In genomic region chr16:76441803-76442448, GRCm38 (mm10) we compare ENCODE assay signal across 18 mouse cellular contexts.
DNase-seq lines count a peak whose midpoint lies in the region; ATAC-seq and TF ChIP-seq lines count a peak whose summit lies in the region.
"Had no signal": no experiment of that assay in that cellular context is flagged by ENCODE, and none has a peak within 500 bp of the region (broad histone marks: within the 10 kb centered on the region; RNA-seq: fewer than 3 reads in every experiment).

No protein-coding gene starts in this region.

- no peak for TF ChIP-seq POLR2A in MEL (IDR thresholded peaks at IDR 0.05; ENCODE audit: control insufficient read depth in 1 of 2, insufficient read depth in 1 of 2, low read depth in 1 of 2, low read length in 2 of 2, poor library complexity in 1 of 2)

- no peak overlapping the region for H3K4me2 ChIP-seq in intestine, embryonic 15.5 days (replicated peaks)
- no peak overlapping the region for H3K4me2 ChIP-seq in liver, postnatal 0 days (ENCODE audit: low read depth, low read length)
- H3K4me2 ChIP-seq: embryonic facial prominence, embryonic 13.5 days; forebrain, embryonic 12.5 days; heart, embryonic 12.5 days; hindbrain, embryonic 13.5 days had no signal

- peak overlapping the region; percentile 43; the same call in 1 of the 2 replicates for H3K27ac ChIP-seq in MEL (ENCODE audit: control insufficient read depth, low read depth, low read length)
- H3K27ac ChIP-seq in intestine, embryonic 15.5 days, result no peak overlapping the region
- no peak overlapping the region for H3K27ac ChIP-seq in liver, postnatal 0 days (ENCODE audit: low read depth)
- H3K27ac ChIP-seq: embryonic facial prominence, embryonic 13.5 days; forebrain, embryonic 12.5 days; hindbrain, embryonic 13.5 days; layer of hippocampus, adult 2 months had no signal

- 33% methylated on average over 5 of the region's 5 CpGs for WGBS in intestine, embryonic 15.5 days
- 35% methylated on average over 5 of the region's 5 CpGs for WGBS in liver, postnatal 0 days (ENCODE audit: insufficient replicate concordance)

- ATAC-seq in CD4-positive, CD25-positive, alpha-beta regulatory T cell, adult 4 months, result peak; percentile 21
- ATAC-seq in intestine, embryonic 15.5 days, result peak; percentile 93
- ATAC-seq in liver, postnatal 0 days, result no peak

- peak; percentile 91 to 94 for TF ChIP-seq EP300 in MEL (IDR thresholded peaks at IDR 0.05; ENCODE audit: low read depth in 1 of 2, low read length in 2 of 2)
- no peak for TF ChIP-seq EP300 in liver, postnatal 0 days (IDR thresholded peaks at IDR 0.05; ENCODE audit: low read depth)

- no peak overlapping the region for H3K9ac ChIP-seq in MEL (ENCODE audit: control insufficient read depth, low read depth, low read length, poor library complexity, severe bottlenecking)
- no peak overlapping the region for H3K9ac ChIP-seq in intestine, embryonic 15.5 days
- H3K9ac ChIP-seq in liver, postnatal 0 days (replicated peaks), result no peak overlapping the region
- H3K9ac ChIP-seq: embryonic facial prominence, embryonic 13.5 days; forebrain, embryonic 12.5 days; heart, embryonic 12.5 days; hindbrain, embryonic 13.5 days had no signal

- TF ChIP-seq RAD21 in MEL (IDR thresholded peaks at IDR 0.05; ENCODE audit: low read depth, low read length), result no peak

- H3K4me1 ChIP-seq in MEL (ENCODE audit: control insufficient read depth in 1 of 2, insufficient read depth in 2 of 2, low read length in 2 of 2), result peaks cover 14 to 19% of the 10 kb centered on the region in 2 experiments
- H3K4me1 ChIP-seq in intestine, embryonic 15.5 days (replicated peaks), result no peaks in the 10 kb centered on the region
- H3K4me1 ChIP-seq in liver, postnatal 0 days (ENCODE audit: insufficient read depth), result peaks cover 10% of the 10 kb centered on the region
- H3K4me1 ChIP-seq: embryonic facial prominence, embryonic 13.5 days; forebrain, embryonic 12.5 days; hindbrain, embryonic 13.5 days had no signal

- H3K4me3 ChIP-seq in MEL (ENCODE audit: control insufficient read depth in 1 of 2, insufficient read depth in 1 of 2, low read depth in 2 of 2, low read length in 2 of 2), result no peak overlapping the region
- H3K4me3 ChIP-seq in intestine, embryonic 15.5 days (replicated peaks), result no peak overlapping the region
- H3K4me3 ChIP-seq in liver, postnatal 0 days (ENCODE audit: low read depth, low read length), result no peak overlapping the region
- H3K4me3 ChIP-seq: embryonic facial prominence, embryonic 13.5 days; forebrain, embryonic 12.5 days; heart, embryonic 12.5 days; hindbrain, embryonic 13.5 days; layer of hippocampus, adult 2 months had no signal

- no peaks in the 10 kb centered on the region for H3K79me2 ChIP-seq in MEL (ENCODE audit: control insufficient read depth, insufficient read depth, low read length, poor library complexity)

- no peaks in the 10 kb centered on the region for H3K27me3 ChIP-seq in MEL (ENCODE audit: control insufficient read depth in 1 of 2, insufficient read depth in 2 of 2, low read length in 2 of 2)
- H3K27me3 ChIP-seq in intestine, embryonic 15.5 days (replicated peaks), result no peaks in the 10 kb centered on the region
- no peaks in the 10 kb centered on the region for H3K27me3 ChIP-seq in liver, postnatal 0 days (ENCODE audit: insufficient read depth, low read length)
- H3K27me3 ChIP-seq: embryonic facial prominence, embryonic 13.5 days; forebrain, embryonic 12.5 days; heart, embryonic 12.5 days; hindbrain, embryonic 13.5 days had no signal

- peaks cover 0 to 35% of the 10 kb centered on the region in 2 experiments; a peak in 2 of 4 replicates for H3K36me3 ChIP-seq in MEL (ENCODE audit: control insufficient read depth in 1 of 2, insufficient read depth in 2 of 2, low read length in 2 of 2)
- H3K36me3 ChIP-seq in intestine, embryonic 15.5 days, result no peaks in the 10 kb centered on the region
- no peaks in the 10 kb centered on the region for H3K36me3 ChIP-seq in liver, postnatal 0 days (replicated peaks; ENCODE audit: insufficient read depth, low read length)
- H3K36me3 ChIP-seq: embryonic facial prominence, embryonic 13.5 days; forebrain, embryonic 12.5 days; heart, embryonic 12.5 days; hindbrain, embryonic 13.5 days had no signal

- peak; percentile 81 for DNase-seq in MEL (ENCODE audit: low read depth, low spot score)
- DNase-seq in liver, postnatal 0 days, result peak; percentile 20
- DNase-seq in embryo, embryonic 10.5 days (ENCODE audit: low spot score), result no peak
- no peak for DNase-seq in right cerebral cortex, postnatal 14 days
- no peak for DNase-seq in cerebellum, adult 11 months
- no peak for DNase-seq in urinary bladder, postnatal 4 days (ENCODE audit: low spot score in 2 of 2)
- DNase-seq: adrenal gland, adult 8-10 months; cerebellum, postnatal 14 days; kidney, adult 9 months; midbrain, embryonic 14.5 days; thymus, postnatal 25 days had no signal

- no peak for TF ChIP-seq CTCF in MEL (IDR thresholded peaks at IDR 0.05 in 2 of 3, conservative IDR thresholded peaks at IDR 0.05 in 1 of 3; ENCODE audit: control insufficient read depth in 1 of 3, insufficient read depth in 1 of 3, low read depth in 2 of 3, low read length in 3 of 3, poor library complexity in 1 of 3, severe bottlenecking in 1 of 3)
- no peak for TF ChIP-seq CTCF in liver, postnatal 0 days (IDR thresholded peaks at IDR 0.05; ENCODE audit: low read depth)

- H3K9me3 ChIP-seq in MEL (replicated peaks; ENCODE audit: insufficient read depth, low read length), result no peaks in the 10 kb centered on the region
- no peaks in the 10 kb centered on the region for H3K9me3 ChIP-seq in intestine, embryonic 15.5 days
- no peaks in the 10 kb centered on the region for H3K9me3 ChIP-seq in liver, postnatal 0 days (ENCODE audit: low read length)
- H3K9me3 ChIP-seq: embryonic facial prominence, embryonic 13.5 days; forebrain, embryonic 12.5 days; heart, embryonic 12.5 days; hindbrain, embryonic 13.5 days had no signal

TF ChIP-seq in MEL, 35 proteins besides CTCF, POLR2A, EP300 and RAD21:
- TF ChIP-seq TCF12 (IDR thresholded peaks at IDR 0.05; ENCODE audit: low read depth, low read length), result peak; percentile 93
- TF ChIP-seq UBTF (IDR thresholded peaks at IDR 0.05; ENCODE audit: borderline replicate concordance, insufficient read depth, low read depth, low read length), result no peak
- peak; percentile 75; the same call in 1 of the 2 replicates for TF ChIP-seq MYC (IDR thresholded peaks at IDR 0.05; ENCODE audit: low read depth, low read length)
- no peak for TF ChIP-seq MAZ (IDR thresholded peaks at IDR 0.05; ENCODE audit: low read depth, low read length)
- TF ChIP-seq E2F4 (IDR thresholded peaks at IDR 0.05; ENCODE audit: borderline replicate concordance, low read depth, low read length), result no peak
- TF ChIP-seq KAT2A (conservative IDR thresholded peaks at IDR 0.05; ENCODE audit: low read depth, low read length), result no peak
- TF ChIP-seq ZMIZ1 (IDR thresholded peaks at IDR 0.05; ENCODE audit: low read depth, low read length), result no peak
- TF ChIP-seq POLR2AphosphoS2 (IDR thresholded peaks at IDR 0.05; ENCODE audit: low read length), result no peak
- peak; percentile 46; the same call in 1 of the 2 replicates for TF ChIP-seq BHLHE40 (IDR thresholded peaks at IDR 0.05; ENCODE audit: borderline replicate concordance, low read depth, low read length)
- no peak for TF ChIP-seq CHD1 (IDR thresholded peaks at IDR 0.05; ENCODE audit: low read depth, low read length)
- TF ChIP-seq HCFC1 (IDR thresholded peaks at IDR 0.05; ENCODE audit: low read depth, low read length), result no peak
- no peak for TF ChIP-seq USF2 (IDR thresholded peaks at IDR 0.05; ENCODE audit: borderline replicate concordance in 1 of 2, insufficient read depth in 1 of 2, low read depth in 1 of 2, low read length in 2 of 2)
- no peak for TF ChIP-seq ZKSCAN1 (IDR thresholded peaks at IDR 0.05; ENCODE audit: low read depth, low read length)
- peak; percentile 65 for TF ChIP-seq SIN3A (IDR thresholded peaks at IDR 0.05; ENCODE audit: low read length)
- TF ChIP-seq SMC3 (IDR thresholded peaks at IDR 0.05; ENCODE audit: low read depth, low read length), result no peak
- no peak for TF ChIP-seq NELFE (IDR thresholded peaks at IDR 0.05; ENCODE audit: low read depth, low read length)
- no peak for TF ChIP-seq MAFK (IDR thresholded peaks at IDR 0.05; ENCODE audit: borderline replicate concordance, low read depth, low read length)
- TF ChIP-seq MAX (IDR thresholded peaks at IDR 0.05; ENCODE audit: low read length), result no peak
- TF ChIP-seq CHD2 (IDR thresholded peaks at IDR 0.05; ENCODE audit: low read length), result no peak
- no peak for TF ChIP-seq JUND (IDR thresholded peaks at IDR 0.05; ENCODE audit: low read depth, low read length)
- no peak for TF ChIP-seq POLR2AphosphoS5 (IDR thresholded peaks at IDR 0.05; ENCODE audit: borderline replicate concordance, low read depth, low read length)
- peak; percentile 62 for TF ChIP-seq MXI1 (IDR thresholded peaks at IDR 0.05; ENCODE audit: low read depth, low read length)
- peak; percentile 34; the same call in 1 of the 2 replicates for TF ChIP-seq ELF1 (IDR thresholded peaks at IDR 0.05; ENCODE audit: low read depth, low read length)
- TF ChIP-seq MYB (IDR thresholded peaks at IDR 0.05; ENCODE audit: low read depth, low read length), result peak; percentile 43; the same call in 1 of the 2 replicates
- TF ChIP-seq ZNF384 (IDR thresholded peaks at IDR 0.05; ENCODE audit: low read depth, low read length), result peak; percentile 41; the same call in 1 of the 2 replicates
- TF ChIP-seq MEF2A (IDR thresholded peaks at IDR 0.05; ENCODE audit: extremely low read depth, insufficient replicate concordance, low read depth, low read length, poor library complexity, severe bottlenecking), result peak; percentile 82; the same call in 1 of the 2 replicates
- peak; percentile 95 for TF ChIP-seq GATA1 (IDR thresholded peaks at IDR 0.05; ENCODE audit: low read depth, low read length)
- TF ChIP-seq GABPA (IDR thresholded peaks at IDR 0.05; ENCODE audit: low read depth, low read length), result no peak
- peak; percentile 93 for TF ChIP-seq ETS1 (IDR thresholded peaks at IDR 0.05; ENCODE audit: low read depth, low read length)
- no peak for TF ChIP-seq NRF1 (IDR thresholded peaks at IDR 0.05; ENCODE audit: insufficient read depth, low read depth, low read length, poor library complexity, severe bottlenecking)
- TF ChIP-seq USF1 (IDR thresholded peaks at IDR 0.05; ENCODE audit: low read depth, low read length), result no peak
- TF ChIP-seq TAL1 (IDR thresholded peaks at IDR 0.05; ENCODE audit: low read length), result peak; percentile 82
- peak; percentile 95 for TF ChIP-seq RCOR1 (IDR thresholded peaks at IDR 0.05; ENCODE audit: low read depth, low read length)
- no peak for TF ChIP-seq ZC3H11A (IDR thresholded peaks at IDR 0.05; ENCODE audit: low read depth, low read length)
- TF ChIP-seq TBP (IDR thresholded peaks at IDR 0.05; ENCODE audit: low read depth, low read length), result no peak
TF ChIP-seq in MEL: peak in this region for 13.

Comparison
In these comparisons a context has a peak if more than half of its experiments do, and no peak if none do; other contexts are left out.
1. DNase-seq: peak in MEL (single experiment) and liver, postnatal 0 days (single experiment); none in embryo, embryonic 10.5 days (single experiment), right cerebral cortex, postnatal 14 days (single experiment), cerebellum, adult 11 months (single experiment) and urinary bladder, postnatal 4 days (0 of 2).